ENCODE assay signal across 12 mouse cellular contexts in the genomic region with DNA sequence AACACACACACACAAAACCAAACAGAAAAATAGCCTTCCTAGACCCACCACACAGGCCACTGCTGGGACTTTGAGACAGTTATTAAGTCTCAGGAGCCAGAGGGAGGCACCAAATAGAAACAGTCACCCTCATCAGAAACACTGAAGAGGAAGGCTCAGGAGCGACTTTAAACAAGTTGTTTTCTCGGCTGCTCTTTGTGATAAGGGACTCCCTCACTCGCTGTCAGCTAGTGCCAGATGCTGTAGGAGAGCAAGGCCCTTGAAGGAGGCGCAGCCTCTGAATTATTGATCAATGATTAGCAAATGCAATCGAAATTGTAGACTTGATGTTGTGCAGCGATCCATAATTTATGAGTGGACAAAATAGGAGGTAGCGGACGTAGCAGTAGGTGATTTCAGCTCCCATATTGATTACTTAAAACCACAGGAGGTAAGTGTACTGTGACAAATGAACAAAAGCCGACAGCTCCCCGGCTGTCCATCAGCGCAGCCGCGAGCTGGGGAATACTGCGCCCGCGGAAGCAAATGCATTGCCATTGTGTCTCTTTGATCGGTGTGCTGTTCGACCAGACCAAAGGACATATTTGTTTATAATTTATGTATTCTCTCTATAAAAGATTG.
DNase-seq lines count a peak whose midpoint lies in the region; ATAC-seq and TF ChIP-seq lines count a peak whose summit lies in the region.
"Had no signal": no experiment of that assay in that cellular context is flagged by ENCODE, and none has a peak within 500 bp of the region (broad histone marks: within the 10 kb centered on the region; RNA-seq: fewer than 3 reads in every experiment).

No protein-coding gene starts in this region.

- peaks cover 25% of the 10 kb centered on the region; the same call in 1 of the 2 replicates for H3K27me3 ChIP-seq in lung, embryonic 14.5 days (ENCODE audit: insufficient read depth, low read length)
- H3K27me3 ChIP-seq in forebrain, embryonic 14.5 days (replicated peaks; ENCODE audit: control insufficient read depth, insufficient read depth, low read length): peaks cover 26% of the 10 kb centered on the region
- H3K27me3 ChIP-seq in midbrain, embryonic 10.5 days (ENCODE audit: low read depth, poor library complexity, severe bottlenecking): peaks cover 83% of the 10 kb centered on the region
- peaks cover 55% of the 10 kb centered on the region for H3K27me3 ChIP-seq in neural tube, embryonic 15.5 days (replicated peaks)
- H3K27me3 ChIP-seq: CH12.LX had no signal

- DNase-seq in lung, embryonic 14.5 days: peak; percentile 3
- no peak for DNase-seq in lung, postnatal 10 days
- DNase-seq in forebrain, embryonic 14.5 days (ENCODE audit: low spot score): peak; percentile 38
- peak; percentile 60 for DNase-seq in midbrain, embryonic 10.5 days (ENCODE audit: low spot score)
- DNase-seq in kidney, postnatal 14 days: no peak
- no peak for DNase-seq in layer of hippocampus, adult 9-10 months (ENCODE audit: low spot score)
- DNase-seq: cerebellum, adult 9-11 months; gastrocnemius, adult 2 months had no signal

- no peak overlapping the region for H3K4me2 ChIP-seq in lung, embryonic 14.5 days
- H3K4me2 ChIP-seq in forebrain, embryonic 14.5 days (ENCODE audit: low read length): peak overlapping the region; percentile 37
- peak overlapping the region; percentile 39 for H3K4me2 ChIP-seq in neural tube, embryonic 15.5 days

- no peaks in the 10 kb centered on the region for H3K9me3 ChIP-seq in lung, embryonic 14.5 days (ENCODE audit: low read depth, low read length)
- no peaks in the 10 kb centered on the region for H3K9me3 ChIP-seq in forebrain, embryonic 14.5 days (replicated peaks; ENCODE audit: control insufficient read depth, low read length)
- no peaks in the 10 kb centered on the region for H3K9me3 ChIP-seq in midbrain, embryonic 10.5 days (replicated peaks)
- no peaks in the 10 kb centered on the region for H3K9me3 ChIP-seq in neural tube, embryonic 15.5 days (replicated peaks)

- no peak overlapping the region for H3K9ac ChIP-seq in lung, embryonic 14.5 days
- no peak overlapping the region for H3K9ac ChIP-seq in forebrain, embryonic 14.5 days (ENCODE audit: low read length)
- no peak overlapping the region for H3K9ac ChIP-seq in neural tube, embryonic 15.5 days (replicated peaks)

- no peak overlapping the region for H3K27ac ChIP-seq in lung, embryonic 14.5 days (ENCODE audit: low read depth)
- H3K27ac ChIP-seq in forebrain, embryonic 14.5 days (ENCODE audit: low read depth, low read length): no peak overlapping the region
- H3K27ac ChIP-seq in midbrain, embryonic 10.5 days (replicated peaks): peak overlapping the region; percentile 87
- H3K27ac ChIP-seq in neural tube, embryonic 15.5 days (replicated peaks): no peak overlapping the region
- H3K27ac ChIP-seq: gastrocnemius, adult 2 months had no signal

- ATAC-seq in lung, embryonic 14.5 days (ENCODE audit: insufficient read depth): no peak
- ATAC-seq in forebrain, embryonic 14.5 days: peak; percentile 44; the same call in 1 of the 2 replicates
- ATAC-seq in neural tube, embryonic 15.5 days (ENCODE audit: low FRiP score): no peak
- ATAC-seq in megakaryocyte progenitor cell, adult 5-6 weeks (replicated peaks; ENCODE audit: poor library complexity): no peak

- no peak overlapping the region for H3K4me3 ChIP-seq in lung, embryonic 14.5 days (ENCODE audit: low read depth, low read length)
- no peak overlapping the region for H3K4me3 ChIP-seq in forebrain, embryonic 14.5 days (ENCODE audit: low read depth, low read length)
- H3K4me3 ChIP-seq in midbrain, embryonic 10.5 days: peak overlapping the region; percentile 40
- peak overlapping the region; percentile 12 for H3K4me3 ChIP-seq in neural tube, embryonic 15.5 days (replicated peaks)
- H3K4me3 ChIP-seq: gastrocnemius, adult 2 months; myocyte had no signal

- no peaks in the 10 kb centered on the region for H3K4me1 ChIP-seq in lung, embryonic 14.5 days (ENCODE audit: insufficient read depth)
- no peaks in the 10 kb centered on the region for H3K4me1 ChIP-seq in forebrain, embryonic 14.5 days (ENCODE audit: control insufficient read depth, insufficient read depth, low read length)
- peaks cover 60% of the 10 kb centered on the region for H3K4me1 ChIP-seq in midbrain, embryonic 10.5 days
- H3K4me1 ChIP-seq in neural tube, embryonic 15.5 days: peaks cover 11% of the 10 kb centered on the region

- no peaks in the 10 kb centered on the region for H3K36me3 ChIP-seq in lung, embryonic 14.5 days (ENCODE audit: insufficient read depth)
- no peaks in the 10 kb centered on the region for H3K36me3 ChIP-seq in forebrain, embryonic 14.5 days (ENCODE audit: control insufficient read depth, insufficient read depth, low read length)
- no peaks in the 10 kb centered on the region for H3K36me3 ChIP-seq in midbrain, embryonic 10.5 days
- no peaks in the 10 kb centered on the region for H3K36me3 ChIP-seq in neural tube, embryonic 15.5 days

- 8% methylated on average over 18 of the region's 18 CpGs for WGBS in lung, embryonic 14.5 days
- 1% methylated on average over 18 of the region's 18 CpGs for WGBS in forebrain, embryonic 14.5 days
- 3% methylated on average over 18 of the region's 18 CpGs for WGBS in midbrain, embryonic 10.5 days
- 4% methylated on average over 18 of the region's 18 CpGs for WGBS in neural tube, embryonic 15.5 days

- TF ChIP-seq CTCF in lung, embryonic 14.5 days (IDR thresholded peaks at IDR 0.05; ENCODE audit: low read depth): no peak

Comparison
In these comparisons a context has a peak if more than half of its experiments do, and no peak if none do; other contexts are left out.
1. DNase-seq: peak in lung, embryonic 14.5 days (single experiment), forebrain, embryonic 14.5 days (single experiment) and midbrain, embryonic 10.5 days (single experiment); none in lung, postnatal 10 days (single experiment), kidney, postnatal 14 days (single experiment) and layer of hippocampus, adult 9-10 months (single experiment).
2. H3K4me3 ChIP-seq: peak in midbrain, embryonic 10.5 days (single experiment) and neural tube, embryonic 15.5 days (single experiment); none in lung, embryonic 14.5 days (single experiment) and forebrain, embryonic 14.5 days (single experiment).